Mouse (Mus musculus) mesoderm, embryonic 11.5 days (tissue): ENCODE results near the gene Aurkaip1.
A peak's percentile ranks its signal among the peaks of the same experiment; 100 is the strongest.

ENCODE experiments used
- DNase-seq: peaks from one replicate; pipeline ENCODE4 v3.0.0-alpha.2; 2012; ENCODE audit warnings: low read depth, low spot score

The Aurkaip1 gene

DNA sequence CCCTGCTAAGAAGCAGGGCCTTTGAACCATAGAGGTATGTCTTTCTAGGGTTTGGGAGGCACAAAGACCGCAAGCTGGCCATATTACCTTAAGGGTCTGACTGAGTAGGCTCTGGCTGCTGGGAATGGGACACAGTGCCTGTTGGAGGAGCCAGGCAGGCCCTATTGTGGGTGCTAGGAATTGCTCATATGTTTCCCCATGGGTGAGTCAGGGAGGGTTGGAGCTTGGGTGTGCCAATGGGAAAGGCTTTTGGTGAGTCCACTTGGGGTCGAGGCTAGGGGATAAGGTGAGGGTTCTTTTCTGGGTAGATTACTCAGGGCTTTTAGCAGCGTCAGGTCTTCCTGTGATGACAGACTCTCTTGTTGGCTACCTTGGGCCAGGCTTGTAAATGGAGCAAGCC, 20.3 kb downstream of the Aurkaip1 start:
- no peak for DNase-seq

DNA sequence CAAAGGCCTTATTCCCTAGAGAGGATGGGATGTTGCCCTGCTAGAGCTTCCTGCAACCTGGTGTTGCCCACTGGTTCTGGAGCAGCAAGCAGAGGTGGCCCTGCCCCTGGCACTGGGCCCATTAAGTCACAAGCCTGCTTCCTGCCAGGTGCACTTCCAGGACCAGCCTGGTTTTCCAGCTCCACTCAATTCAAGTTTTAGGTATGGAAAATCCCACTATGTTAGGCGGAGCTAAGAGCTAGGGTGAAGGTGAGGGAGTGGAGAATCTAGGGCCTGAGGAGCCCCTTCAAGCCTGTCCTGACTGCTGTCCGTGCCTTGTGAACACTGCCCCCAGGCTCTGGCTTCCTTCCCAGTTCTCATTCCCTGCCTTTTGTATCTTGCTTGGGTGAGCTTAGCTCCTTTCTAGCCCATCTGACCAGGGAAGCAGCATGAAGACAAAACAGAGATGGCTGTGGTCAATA, 20.9 kb downstream of the Aurkaip1 start:
- no peak for DNase-seq

DNA sequence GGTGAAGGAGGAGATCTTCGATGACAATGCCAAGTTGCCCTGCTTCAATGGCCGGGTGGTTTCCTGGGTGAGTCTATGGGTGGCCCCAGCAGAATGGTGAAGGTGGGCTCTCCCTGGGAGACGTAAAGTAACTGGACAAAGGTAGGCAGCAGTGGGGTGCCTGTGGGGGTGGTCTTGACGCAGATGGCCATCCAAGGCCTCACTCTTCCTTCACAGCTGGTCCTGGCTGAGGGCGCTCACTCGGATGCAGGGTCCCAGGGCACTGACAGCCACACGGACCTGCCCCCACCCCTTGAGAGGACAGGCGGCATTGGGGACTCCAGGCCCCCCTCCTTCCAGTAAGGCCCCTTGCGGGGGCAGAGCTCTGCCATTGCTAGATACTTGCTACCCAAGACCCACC, 22.3 kb downstream of the Aurkaip1 start:
- no peak for DNase-seq

DNA sequence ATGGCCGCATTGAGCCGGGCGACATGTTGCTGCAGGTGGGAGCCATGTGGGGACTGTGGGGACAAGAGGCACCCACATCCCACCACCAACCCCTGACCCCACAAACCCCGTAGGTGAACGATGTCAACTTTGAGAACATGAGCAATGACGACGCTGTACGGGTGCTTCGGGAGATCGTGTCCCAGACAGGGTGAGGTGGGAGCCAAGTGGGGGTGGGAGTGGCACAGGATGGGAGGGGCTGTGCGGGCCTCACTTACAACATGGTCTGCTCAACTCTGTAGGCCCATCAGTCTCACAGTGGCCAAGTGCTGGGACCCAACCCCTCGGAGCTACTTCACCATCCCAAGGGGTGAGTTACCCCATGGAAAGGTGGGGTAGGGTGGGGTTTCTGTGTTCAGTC, 23.9 kb downstream of the Aurkaip1 start:
- DNase-seq, result no peak

DNA sequence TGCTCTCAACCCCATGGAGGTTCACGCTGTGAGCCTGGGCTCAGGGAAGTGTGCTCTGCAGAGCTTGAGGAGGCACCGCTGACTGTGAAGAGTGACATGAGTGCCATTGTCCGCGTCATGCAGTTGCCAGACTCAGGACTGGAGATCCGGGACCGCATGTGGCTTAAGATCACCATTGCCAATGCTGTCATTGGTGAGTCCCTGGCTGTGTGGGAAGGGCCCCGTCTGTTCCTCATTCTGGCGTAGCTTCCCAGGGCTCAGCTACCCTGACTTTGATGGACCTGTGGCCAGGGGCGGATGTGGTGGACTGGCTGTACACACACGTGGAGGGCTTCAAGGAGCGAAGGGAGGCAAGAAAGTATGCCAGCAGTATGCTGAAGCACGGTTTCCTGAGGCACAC, 25.0 kb downstream of the Aurkaip1 start:
- no peak for DNase-seq

DNA sequence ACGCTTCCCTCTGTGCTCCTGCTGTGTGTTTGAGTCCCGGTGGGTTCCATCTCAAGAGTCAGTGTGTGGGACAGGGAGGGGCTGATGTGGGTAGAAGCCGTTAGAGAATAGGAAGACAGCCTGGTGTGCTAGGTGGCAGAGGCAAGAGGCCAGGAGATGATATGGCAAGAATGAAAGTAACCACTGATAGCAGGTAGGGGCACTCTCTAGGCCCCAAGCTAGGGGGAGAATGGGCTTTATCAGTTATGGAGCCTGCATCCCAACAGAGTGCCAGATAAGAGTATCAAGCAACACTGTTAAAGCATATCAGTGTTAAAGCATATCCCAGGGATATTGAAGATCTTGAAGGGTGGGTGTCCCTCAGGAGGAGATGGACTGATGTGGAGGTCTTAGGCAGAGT, 25.8 kb downstream of the Aurkaip1 start:
- DNase-seq, result no peak

DNA sequence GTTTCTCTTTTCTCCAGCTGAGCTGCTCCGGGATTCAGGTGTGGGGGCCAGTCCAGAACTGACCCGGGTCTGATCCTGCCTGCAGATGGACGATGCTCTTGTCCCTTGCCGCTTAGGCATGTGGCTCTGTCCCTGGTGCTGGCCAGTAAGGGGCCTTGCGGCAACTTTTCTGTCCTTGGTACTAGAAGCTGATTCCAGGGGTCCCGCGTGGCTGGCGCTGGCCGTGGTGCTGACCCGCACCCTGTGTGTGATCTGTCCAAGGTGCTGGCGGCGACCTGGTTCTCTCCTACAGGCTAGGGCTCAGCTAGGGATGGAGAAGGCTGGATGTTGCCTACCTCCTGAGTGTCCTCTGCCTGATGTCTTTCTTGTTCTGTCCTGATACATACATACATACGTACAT, 28.2 kb downstream of the Aurkaip1 start:
- peak; percentile 81 for DNase-seq

DNA sequence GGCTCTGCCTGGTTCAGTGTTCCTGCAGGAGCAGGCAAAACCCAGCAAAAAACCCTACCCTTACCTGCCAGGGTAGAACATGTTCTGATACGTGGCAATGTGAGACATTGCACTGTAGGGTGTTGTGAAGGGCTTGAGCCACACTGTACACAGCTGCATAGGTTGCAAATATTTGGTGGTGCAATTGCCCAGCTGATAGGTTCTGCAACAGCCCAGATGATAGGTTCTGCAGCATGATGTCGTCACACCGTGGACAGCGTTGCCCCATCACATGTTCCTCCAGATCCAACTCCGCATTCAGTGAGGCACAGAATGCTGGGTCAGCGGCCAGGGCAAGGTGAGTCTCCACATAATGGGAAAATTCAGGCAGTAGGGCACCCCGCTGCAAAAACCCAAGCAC, 30.7 kb downstream of the Aurkaip1 start:
- DNase-seq, result no peak

DNA sequence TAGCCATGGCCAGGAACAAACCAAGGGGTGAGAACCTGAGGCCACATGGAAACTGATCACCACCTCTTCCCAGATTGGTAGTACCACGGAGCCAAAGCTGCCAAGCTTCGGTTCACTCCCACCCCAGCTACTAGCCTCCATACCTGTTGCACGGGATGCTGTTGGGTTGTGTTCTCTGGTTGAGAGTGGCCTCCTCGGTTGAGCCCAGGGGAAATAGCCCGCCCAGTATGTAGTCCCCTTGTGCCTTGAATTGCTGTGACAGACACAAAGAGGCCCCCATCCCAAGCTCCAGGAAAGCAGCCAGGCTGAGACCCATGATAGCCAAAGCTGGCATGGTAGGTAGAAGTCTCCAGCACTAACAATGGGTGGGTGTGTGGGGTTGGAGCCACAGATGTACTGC, 31.9 kb downstream of the Aurkaip1 start, which contains the start of gene Tas1r3:
Tas1r3 (minus strand) TSS at position 362 of the 400 bp plus-strand sequence.
- DNase-seq, result no peak

DNA sequence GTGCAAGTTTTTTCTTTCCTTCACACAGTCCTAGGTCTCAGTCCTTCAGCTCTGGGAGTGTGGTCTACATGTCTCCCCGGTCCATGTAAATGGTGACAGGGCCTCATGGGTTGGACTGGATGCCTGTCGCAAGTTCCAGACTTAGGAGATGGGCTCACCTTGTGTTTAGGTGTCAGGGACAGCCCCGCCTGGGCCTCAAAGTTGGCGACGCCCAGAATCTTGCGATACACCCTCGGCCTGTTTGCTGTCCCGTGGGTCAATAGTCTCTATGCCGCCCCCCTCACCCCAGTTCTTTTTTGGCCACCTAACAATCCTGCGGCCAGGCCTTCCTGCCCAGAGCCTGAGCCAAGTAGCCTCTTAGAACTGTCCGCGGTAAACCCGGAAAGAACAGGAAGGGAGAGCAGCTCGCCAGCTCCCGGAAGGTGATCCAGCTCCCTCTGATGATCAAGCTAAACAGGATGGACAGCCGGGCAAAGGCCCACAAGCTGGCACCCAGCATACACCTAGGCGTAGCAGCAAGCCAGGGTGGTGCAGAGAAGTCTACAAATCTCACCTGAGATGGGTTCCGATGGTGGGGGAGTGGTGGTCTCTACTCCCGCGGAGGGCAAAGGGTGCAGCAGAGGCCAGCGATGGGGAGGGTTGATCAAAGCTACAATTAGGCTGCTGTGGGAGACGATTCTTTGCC, 37.7 kb downstream of the Aurkaip1 start:
- DNase-seq, result no peak

DNA sequence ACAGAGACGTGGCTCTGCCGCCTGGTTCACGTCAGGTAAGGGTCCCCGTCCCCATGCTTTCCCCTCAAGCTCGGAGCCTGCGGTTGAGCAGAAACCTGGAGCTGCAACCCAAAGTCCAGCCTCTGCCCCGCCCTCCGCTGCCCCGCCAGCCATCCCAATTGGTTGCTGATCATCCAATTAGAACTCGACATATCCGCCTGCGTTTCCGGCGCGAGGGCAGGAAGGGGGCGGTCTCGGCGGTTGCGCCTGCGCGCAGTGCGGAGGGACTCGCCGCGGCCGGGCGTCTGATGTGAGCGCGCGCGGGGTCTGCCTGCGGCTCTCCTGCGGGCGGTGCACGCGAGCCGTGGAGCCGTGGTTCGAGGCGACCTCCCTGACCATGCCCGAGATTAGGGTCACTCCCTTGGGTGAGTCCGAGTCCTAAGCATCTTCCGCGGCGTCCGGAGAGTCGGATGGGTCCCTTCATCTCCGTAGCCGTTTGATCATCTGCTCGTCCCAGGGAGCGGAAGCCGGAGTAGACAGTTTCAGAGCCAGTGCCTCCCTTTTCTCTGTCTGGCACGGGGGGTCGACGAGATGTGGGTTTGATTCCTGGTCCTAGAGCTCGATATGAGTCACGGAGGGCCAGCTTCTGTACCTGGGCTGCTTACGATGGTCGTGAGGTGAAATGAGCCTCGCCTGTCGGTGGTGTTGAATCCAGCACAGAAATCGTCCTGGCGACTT, 38.4 kb downstream of the Aurkaip1 start, which contains the start of the genes Cptp and Ints11:
Cptp (minus strand) TSS at position 124 of the 717 bp plus-strand sequence.
Ints11 (plus strand) TSS at position 230 of the 717 bp plus-strand sequence.
- DNase-seq, result peak; percentile 96

DNA sequence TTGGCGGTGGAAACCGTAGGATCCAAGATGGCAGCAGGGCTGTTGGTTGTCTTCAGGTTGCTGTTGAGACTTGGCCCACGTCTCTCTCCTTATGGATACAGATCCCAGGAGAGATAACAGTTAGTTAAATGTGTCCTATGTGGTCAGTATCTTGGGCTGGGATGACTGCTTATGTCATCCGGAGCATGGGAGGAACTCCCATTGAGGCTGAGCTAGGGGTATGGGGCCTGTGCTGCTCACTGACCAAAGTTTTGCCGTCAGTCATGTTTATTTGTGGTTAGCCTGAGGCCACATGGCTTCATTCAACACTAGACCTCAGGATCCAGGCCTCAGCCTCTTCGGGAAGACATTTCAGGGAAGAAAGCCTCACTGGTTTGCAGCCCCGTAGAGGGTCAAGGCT, 40.3 kb downstream of the Aurkaip1 start:
- no peak for DNase-seq
